Mouse (Mus musculus): Measurements from ENCODE around the gene Cep295nl. TPM values are rescaled to one million over a fixed set of nuclear protein-coding genes. Genes with fewer than 3 reads are reported as not detected.

The Cep295nl gene
- total and polyA plus RNA-seq, 2 experiments from 2014 or later, result 0.21 to 0.33 TPM

DNA sequence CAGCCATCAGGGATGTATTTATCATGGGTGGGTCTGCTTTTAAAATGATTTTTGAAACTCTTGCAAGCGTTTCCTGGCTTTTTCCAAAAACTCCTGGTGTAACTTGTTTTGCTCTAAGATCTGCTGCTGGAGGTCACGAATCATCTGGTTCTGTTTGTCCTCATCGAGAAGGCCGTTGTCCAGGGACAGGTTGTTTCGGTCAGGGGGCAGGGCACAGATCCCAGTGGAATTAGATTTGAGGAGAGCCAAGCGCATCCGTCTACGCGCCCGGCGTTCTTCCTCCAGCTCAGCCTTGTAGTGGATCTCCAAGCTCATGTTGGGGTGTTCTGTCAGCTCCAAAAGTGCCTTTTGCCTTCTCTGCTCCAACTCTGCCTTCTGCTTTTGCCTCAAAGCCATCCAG is 9.9 kb downstream of the Cep295nl start:
- WGBS, result 92% methylated on average over 11 of the region's 11 CpGs
- Histone ChIP-seq H3K36me3 (ENCODE audit: insufficient read depth) (peaks cover 10% of the 10 kb centered on the region), H3K4me1 (ENCODE audit: insufficient read depth) (peaks cover 12% of the 10 kb centered on the region), H3K9ac (no peak overlapping the region), H3K27ac (ENCODE audit: low read depth, low read length) (no peak overlapping the region), H3K27me3 (ENCODE audit: insufficient read depth, low read length) (no peaks in the 10 kb centered on the region), H3K4me3 (ENCODE audit: low read depth, low read length) (no peak overlapping the region), H3K9me3 (ENCODE audit: low read length) (no peaks in the 10 kb centered on the region), H3K4me2 (ENCODE audit: low read depth) (no peak overlapping the region)
- no peak for DNase-seq
- ATAC-seq, result no peak
- TF ChIP-seq CTCF (IDR thresholded peaks at IDR 0.05; ENCODE audit: low read depth), result no peak

DNA sequence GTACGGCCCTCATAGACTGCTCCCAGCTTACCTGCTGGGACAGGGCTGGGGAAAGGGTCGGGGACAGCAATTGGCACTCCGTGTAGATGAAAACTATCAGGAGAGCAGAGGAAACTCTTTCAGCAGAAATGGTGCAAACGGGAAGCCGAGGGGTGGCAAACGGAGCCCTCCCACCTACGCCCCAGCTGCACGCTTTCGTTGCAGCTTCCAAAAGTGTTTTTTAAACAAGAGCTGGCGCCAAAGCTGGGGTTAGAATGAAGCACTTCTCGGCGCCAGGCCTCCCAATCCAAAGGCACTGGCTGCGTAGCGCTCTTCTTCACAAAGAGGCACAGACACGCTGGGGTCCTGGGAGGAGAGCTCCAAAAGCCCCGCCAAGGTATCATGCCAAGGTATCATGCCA is 11.5 kb downstream of the Cep295nl start:
- TF ChIP-seq CTCF (IDR thresholded peaks at IDR 0.05; ENCODE audit: low read depth), result no peak
- Histone ChIP-seq H3K4me1 (ENCODE audit: insufficient read depth) (peaks cover 25% of the 10 kb centered on the region), H3K4me2 (ENCODE audit: low read depth) (no peak overlapping the region), H3K9ac (no peak overlapping the region), H3K27ac (ENCODE audit: low read depth, low read length) (no peak overlapping the region), H3K9me3 (ENCODE audit: low read length) (no peaks in the 10 kb centered on the region), H3K4me3 (ENCODE audit: low read depth, low read length) (no peak overlapping the region), H3K27me3 (ENCODE audit: insufficient read depth, low read length) (no peaks in the 10 kb centered on the region), H3K36me3 (ENCODE audit: insufficient read depth) (peaks cover 10% of the 10 kb centered on the region)
- 85% methylated on average over 16 of the region's 16 CpGs for WGBS
- ATAC-seq (no peak), DNase-seq (no peak)

DNA sequence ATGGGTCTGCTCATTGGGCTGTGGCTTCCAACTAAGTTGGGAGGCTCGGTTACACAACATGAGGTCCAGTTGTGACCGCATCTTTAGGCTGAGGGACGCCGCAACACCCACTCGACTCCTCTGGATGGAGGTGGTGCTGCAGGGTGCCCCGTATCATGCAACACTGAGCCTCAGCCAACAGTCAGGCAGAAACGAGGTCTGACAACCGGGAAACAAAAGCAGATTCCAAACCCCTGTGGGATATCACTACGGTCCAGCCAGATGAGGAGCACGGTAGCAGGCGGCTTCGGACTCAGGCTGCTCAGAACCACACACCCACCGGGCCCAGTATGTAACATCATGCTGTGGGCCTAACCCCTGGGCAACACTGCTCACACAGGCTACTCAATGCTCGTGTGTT is 11.9 kb downstream of the Cep295nl start:
- Histone ChIP-seq H3K36me3 (ENCODE audit: insufficient read depth) (peaks cover 10% of the 10 kb centered on the region), H3K9me3 (ENCODE audit: low read length) (no peaks in the 10 kb centered on the region), H3K4me2 (ENCODE audit: low read depth) (no peak overlapping the region), H3K4me3 (ENCODE audit: low read depth, low read length) (no peak overlapping the region), H3K27me3 (ENCODE audit: insufficient read depth, low read length) (no peaks in the 10 kb centered on the region), H3K27ac (ENCODE audit: low read depth, low read length) (no peak overlapping the region), H3K4me1 (ENCODE audit: insufficient read depth) (peaks cover 25% of the 10 kb centered on the region), H3K9ac (no peak overlapping the region)
- TF ChIP-seq CTCF (IDR thresholded peaks at IDR 0.05; ENCODE audit: low read depth), result no peak
- ATAC-seq (no peak), DNase-seq (no peak)
- 93% methylated on average over 14 of the region's 14 CpGs for WGBS

DNA sequence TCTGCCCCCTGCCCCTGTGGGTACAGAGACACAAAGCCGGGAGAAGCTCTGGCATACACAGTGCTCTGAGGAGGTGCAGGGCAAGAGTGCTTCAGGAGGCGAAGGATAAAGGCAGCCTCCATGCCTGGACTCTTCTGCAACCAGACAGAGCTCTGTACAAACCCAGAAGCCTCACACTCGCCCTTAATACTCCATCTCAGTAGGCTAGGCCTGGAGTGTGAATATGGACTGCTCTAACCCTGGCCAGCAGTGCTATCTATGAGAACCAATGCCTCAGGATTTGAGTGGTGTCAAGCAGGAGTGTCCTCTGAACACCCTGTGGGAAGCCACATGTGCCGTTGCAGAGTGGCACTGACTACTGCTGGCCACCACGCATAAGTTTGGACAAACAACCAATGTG is 13.4 kb downstream of the Cep295nl start:
- peaks cover 25% of the 10 kb centered on the region for H3K4me1 ChIP-seq (ENCODE audit: insufficient read depth)
- no peaks in the 10 kb centered on the region for H3K27me3 ChIP-seq (ENCODE audit: insufficient read depth, low read length)
- H3K4me3 ChIP-seq (ENCODE audit: low read depth, low read length), result no peak overlapping the region
- no peak overlapping the region for H3K27ac ChIP-seq (ENCODE audit: low read depth, low read length)
- DNase-seq (no peak), ATAC-seq (no peak)
- no peaks in the 10 kb centered on the region for H3K9me3 ChIP-seq (ENCODE audit: low read length)
- peaks cover 10% of the 10 kb centered on the region for H3K36me3 ChIP-seq (ENCODE audit: insufficient read depth)
- H3K4me2 ChIP-seq (ENCODE audit: low read depth), result no peak overlapping the region
- 91% methylated on average over 5 of the region's 5 CpGs for WGBS
- TF ChIP-seq CTCF (IDR thresholded peaks at IDR 0.05; ENCODE audit: low read depth), result no peak
- H3K9ac ChIP-seq, result no peak overlapping the region

DNA sequence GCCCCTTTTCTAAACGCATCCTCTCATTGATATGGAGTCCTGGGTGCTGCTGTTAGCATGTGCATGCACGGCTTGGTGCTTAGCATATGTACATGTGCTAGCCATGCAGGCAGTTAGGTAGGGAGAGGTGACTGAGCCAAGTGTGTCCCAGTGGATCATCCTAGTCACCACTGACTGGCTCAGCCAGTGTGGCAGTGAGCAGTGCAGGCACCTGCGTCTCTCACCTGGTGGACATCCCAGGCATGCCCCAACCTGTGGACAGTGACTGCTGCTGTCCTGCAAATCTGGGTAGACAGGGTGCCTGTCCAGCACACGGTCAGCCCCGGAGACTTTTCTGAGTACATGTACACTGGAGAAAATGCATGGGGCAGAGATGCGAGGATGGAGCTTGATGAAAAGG is 13.8 kb downstream of the Cep295nl start:
- H3K4me3 ChIP-seq (ENCODE audit: low read depth, low read length), result no peak overlapping the region
- no peaks in the 10 kb centered on the region for H3K27me3 ChIP-seq (ENCODE audit: insufficient read depth, low read length)
- DNase-seq (no peak), ATAC-seq (no peak)
- no peak for TF ChIP-seq CTCF (IDR thresholded peaks at IDR 0.05; ENCODE audit: low read depth)
- peak overlapping the region; percentile 95 for H3K27ac ChIP-seq (ENCODE audit: low read depth, low read length)
- H3K36me3 ChIP-seq (ENCODE audit: insufficient read depth), result peaks cover 7% of the 10 kb centered on the region; the same call in 1 of the 2 replicates
- no peak overlapping the region for H3K4me2 ChIP-seq (ENCODE audit: low read depth)
- H3K9ac ChIP-seq, result no peak overlapping the region
- peaks cover 25% of the 10 kb centered on the region for H3K4me1 ChIP-seq (ENCODE audit: insufficient read depth)
- 92% methylated on average over 6 of the region's 6 CpGs for WGBS
- no peaks in the 10 kb centered on the region for H3K9me3 ChIP-seq (ENCODE audit: low read length)

DNA sequence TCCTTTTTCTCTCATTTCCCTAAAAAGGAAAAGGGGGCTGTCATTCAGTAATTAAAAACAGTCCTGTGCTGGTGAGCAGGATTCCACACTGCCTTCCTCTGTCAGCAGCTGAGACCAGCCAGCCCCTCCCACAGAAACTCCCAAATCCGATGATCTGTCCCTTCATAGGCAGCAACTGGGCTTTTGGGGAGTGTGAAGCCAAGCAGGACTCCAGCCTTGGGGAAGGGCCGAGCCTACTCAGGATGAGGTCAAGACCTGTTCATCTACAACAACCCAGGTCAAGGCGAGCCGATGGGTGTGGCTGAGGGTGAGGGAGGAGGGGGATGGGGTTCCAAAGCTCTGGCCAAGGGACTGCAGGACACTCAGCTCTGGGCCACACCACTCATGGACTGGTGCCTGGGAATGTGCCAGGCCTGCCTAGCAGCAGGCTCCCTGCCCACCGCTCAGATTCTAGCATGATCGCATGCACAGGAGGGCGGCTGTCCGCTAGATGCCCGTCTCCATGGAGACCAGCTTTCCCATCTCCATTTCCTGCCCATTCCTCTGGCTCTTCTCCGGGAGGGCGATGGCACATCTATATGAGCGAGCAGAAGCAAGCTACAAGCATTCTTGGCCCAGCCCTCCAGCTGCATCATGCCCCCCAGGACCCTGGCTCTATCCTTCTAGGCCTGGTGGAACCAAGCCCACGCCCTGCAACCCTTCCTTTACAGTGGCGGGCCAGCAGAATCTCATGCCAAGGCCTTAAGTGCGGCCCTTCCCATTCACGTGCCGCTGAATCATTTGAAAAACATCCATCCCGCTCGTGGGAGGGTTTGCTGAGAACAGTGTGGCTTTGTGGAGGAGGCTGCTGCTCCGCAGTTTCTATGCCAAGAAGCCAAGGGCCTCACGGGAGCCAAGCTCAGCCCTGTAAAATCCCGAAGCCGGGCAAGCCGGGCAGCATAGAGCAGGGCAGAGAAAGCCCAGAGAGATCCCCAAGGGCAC is 15.0 kb downstream of the Cep295nl start:
- no peaks in the 10 kb centered on the region for H3K36me3 ChIP-seq (ENCODE audit: insufficient read depth)
- no peak overlapping the region for H3K4me3 ChIP-seq (ENCODE audit: low read depth, low read length)
- H3K27me3 ChIP-seq (ENCODE audit: insufficient read depth, low read length), result no peaks in the 10 kb centered on the region
- peak overlapping the region; percentile 41 for H3K9ac ChIP-seq
- DNase-seq (peak; percentile 89), ATAC-seq (peak; percentile 91)
- H3K9me3 ChIP-seq (ENCODE audit: low read length), result no peaks in the 10 kb centered on the region
- H3K4me2 ChIP-seq (ENCODE audit: low read depth), result peak overlapping the region; percentile 36
- 34% methylated on average over 24 of the region's 24 CpGs for WGBS
- no peak for TF ChIP-seq CTCF (IDR thresholded peaks at IDR 0.05; ENCODE audit: low read depth)
- H3K27ac ChIP-seq (ENCODE audit: low read depth, low read length), result peak overlapping the region; percentile 95
- H3K4me1 ChIP-seq (ENCODE audit: insufficient read depth), result peaks cover 25% of the 10 kb centered on the region

DNA sequence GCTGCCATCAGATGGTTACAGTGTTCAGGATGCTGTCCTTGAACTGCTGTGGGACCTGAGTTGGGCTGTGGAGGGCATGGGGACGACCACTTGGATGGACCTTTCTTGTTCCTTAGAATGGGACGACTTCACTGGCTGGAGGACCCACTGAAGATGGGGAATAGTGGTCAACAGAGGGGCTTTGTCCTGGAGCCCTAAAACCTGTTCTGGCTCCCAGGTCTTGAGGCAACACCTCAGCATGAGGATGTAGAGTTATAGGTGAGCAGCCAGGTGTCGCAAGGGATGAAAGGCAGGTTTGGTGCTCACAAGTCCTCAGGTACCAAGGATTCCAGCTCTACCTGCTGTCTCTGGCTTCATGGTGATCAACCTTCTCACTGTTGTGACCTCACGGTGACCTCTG is 15.8 kb downstream of the Cep295nl start:
- ATAC-seq (no peak), DNase-seq (no peak)
- Histone ChIP-seq H3K9ac (no peak overlapping the region), H3K27me3 (ENCODE audit: insufficient read depth, low read length) (no peaks in the 10 kb centered on the region), H3K36me3 (ENCODE audit: insufficient read depth) (no peaks in the 10 kb centered on the region), H3K4me1 (ENCODE audit: insufficient read depth) (peaks cover 25% of the 10 kb centered on the region), H3K4me2 (ENCODE audit: low read depth) (no peak overlapping the region), H3K4me3 (ENCODE audit: low read depth, low read length) (no peak overlapping the region), H3K27ac (ENCODE audit: low read depth, low read length) (peak overlapping the region; percentile 95), H3K9me3 (ENCODE audit: low read length) (no peaks in the 10 kb centered on the region)
- no peak for TF ChIP-seq CTCF (IDR thresholded peaks at IDR 0.05; ENCODE audit: low read depth)
- WGBS, result 92% methylated on average over 4 of the region's 4 CpGs

Data from forebrain, postnatal 0 days (tissue).